Mouse (Mus musculus) thymus, postnatal 0 days (tissue): ENCODE results near the gene Brpf3. TPM values are rescaled to one million over a fixed set of nuclear protein-coding genes. Genes with fewer than 3 reads are reported as not detected.
"Not testable (repeated sequence)": the region's sequence is repeated elsewhere in the genome, so short reads cannot be mapped to it uniquely, and the experiment has no call there.

ENCODE experiments used
- DNase-seq: peaks from one replicate; pipeline ENCODE4 v3.0.0-alpha.2; 2015; ENCODE audit warnings: low spot score
- polyA plus RNA-seq: library from polyadenylated mRNA; unstranded; fragments of >200 nt; fragmentation: Nextera tagmentation; extraction: Ambion mirVana; gene quantifications from 2 replicates; pipeline ENCODE4 v1.2.1, GENCODE M21; 2015

Gene Brpf3
- 6.2 and 8.6 TPM in 2 replicates for polyA plus RNA-seq

- DNase-seq = peak; percentile 79
Observed at GRCm38 (mm10) chr17:28800671-28801412, at the start of gene Brpf3. Gene Brpf3 (plus strand): TSS chr17:28801090.

GRCm38 (mm10) chr17:28756447-28756846 is 44.4 kb upstream of the Brpf3 start:
- DNase-seq = no peak

- DNase-seq = no peak
Observed at GRCm38 (mm10) chr17:28757470-28757869, 43.4 kb upstream of the Brpf3 start.

GRCm38 (mm10) chr17:28760736-28761312 is 40.1 kb upstream of the Brpf3 start:
- DNase-seq = no peak

GRCm38 (mm10) chr17:28761871-28762270 is 39.0 kb upstream of the Brpf3 start:
- DNase-seq = peak; percentile 69

- DNase-seq = no peak
Observed at GRCm38 (mm10) chr17:28766203-28766602, 34.7 kb upstream of the Brpf3 start.

GRCm38 (mm10) chr17:28766781-28767515 is 33.9 kb upstream of the Brpf3 start:
- no peak for DNase-seq

GRCm38 (mm10) chr17:28769121-28769874 is 31.6 kb upstream of the Brpf3 start, which contains the start of gene Mapk13:
Gene Mapk13 (plus strand): TSS chr17:28769297.
- DNase-seq = peak; percentile 58

- no peak for DNase-seq
Observed at GRCm38 (mm10) chr17:28769875-28770421, 30.9 kb upstream of the Brpf3 start.

GRCm38 (mm10) chr17:28771289-28771688 is 29.6 kb upstream of the Brpf3 start:
- no peak for DNase-seq

- not testable (repeated sequence) for DNase-seq
Observed at GRCm38 (mm10) chr17:28774303-28774702, 26.6 kb upstream of the Brpf3 start.

- no peak for DNase-seq
Observed at GRCm38 (mm10) chr17:28775161-28775560, 25.7 kb upstream of the Brpf3 start.

GRCm38 (mm10) chr17:28776817-28777216 is 24.1 kb upstream of the Brpf3 start:
- DNase-seq = no peak

- no peak for DNase-seq
Observed at GRCm38 (mm10) chr17:28777231-28778005, 23.5 kb upstream of the Brpf3 start.

- no peak for DNase-seq
Observed at GRCm38 (mm10) chr17:28779735-28780134, 21.2 kb upstream of the Brpf3 start.

GRCm38 (mm10) chr17:28780836-28781235 is 20.1 kb upstream of the Brpf3 start:
- DNase-seq = no peak

GRCm38 (mm10) chr17:28781290-28782045 is 19.4 kb upstream of the Brpf3 start:
- no peak for DNase-seq

- no peak for DNase-seq
Observed at GRCm38 (mm10) chr17:28785036-28785435, 15.9 kb upstream of the Brpf3 start.

GRCm38 (mm10) chr17:28787507-28787906 is 13.4 kb upstream of the Brpf3 start:
- DNase-seq = no peak

- no peak for DNase-seq
Observed at GRCm38 (mm10) chr17:28797031-28797430, 3.9 kb upstream of the Brpf3 start.
